Mouse (Mus musculus): ENCODE data around the gene Vhl.

DNA sequence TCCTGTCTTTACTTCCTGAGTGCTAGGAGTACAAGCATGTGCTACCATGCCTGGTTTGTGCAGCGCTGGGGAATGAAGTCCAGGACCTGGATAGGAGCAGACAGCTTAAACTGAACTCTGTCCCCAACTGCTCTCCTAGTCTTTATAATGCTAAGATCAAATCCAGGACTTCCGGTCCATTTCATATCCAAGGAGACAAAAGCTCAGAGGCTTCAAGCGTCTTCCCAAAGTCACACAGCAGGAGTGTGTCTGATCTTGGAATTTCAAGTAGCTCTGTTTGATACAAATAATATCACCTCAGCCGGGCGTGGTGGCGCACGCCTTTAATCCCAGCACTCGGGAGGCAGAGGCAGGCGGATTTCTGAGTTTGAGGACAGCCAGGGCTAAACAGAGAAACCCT is 52.2 kb downstream of the Vhl start:
- TF ChIP-seq CTCF (IDR thresholded peaks at IDR 0.05; ENCODE audit: extremely low read depth, insufficient read depth, low read length) (no peak), POLR2A (IDR thresholded peaks at IDR 0.05; ENCODE audit: extremely low read depth, insufficient read depth, low read length) (no peak)

Data from cortical plate, adult 2 months (tissue).